Mouse (Mus musculus): ENCODE measurements around the gene Ube2f. TPM values are rescaled to one million over a fixed set of nuclear protein-coding genes. Genes with fewer than 3 reads are reported as not detected.

The Ube2f gene
- polyA plus RNA-seq (2015; fragmentation: Nextera tagmentation; extraction: Ambion mirVana): 40.5 and 56.4 TPM in 2 replicates

GRCm38 (mm10) chr1:91249564-91250414, at the start of gene Ube2f:
TSS of gene Ube2f (plus strand) at chr1:91250304.

DNA sequence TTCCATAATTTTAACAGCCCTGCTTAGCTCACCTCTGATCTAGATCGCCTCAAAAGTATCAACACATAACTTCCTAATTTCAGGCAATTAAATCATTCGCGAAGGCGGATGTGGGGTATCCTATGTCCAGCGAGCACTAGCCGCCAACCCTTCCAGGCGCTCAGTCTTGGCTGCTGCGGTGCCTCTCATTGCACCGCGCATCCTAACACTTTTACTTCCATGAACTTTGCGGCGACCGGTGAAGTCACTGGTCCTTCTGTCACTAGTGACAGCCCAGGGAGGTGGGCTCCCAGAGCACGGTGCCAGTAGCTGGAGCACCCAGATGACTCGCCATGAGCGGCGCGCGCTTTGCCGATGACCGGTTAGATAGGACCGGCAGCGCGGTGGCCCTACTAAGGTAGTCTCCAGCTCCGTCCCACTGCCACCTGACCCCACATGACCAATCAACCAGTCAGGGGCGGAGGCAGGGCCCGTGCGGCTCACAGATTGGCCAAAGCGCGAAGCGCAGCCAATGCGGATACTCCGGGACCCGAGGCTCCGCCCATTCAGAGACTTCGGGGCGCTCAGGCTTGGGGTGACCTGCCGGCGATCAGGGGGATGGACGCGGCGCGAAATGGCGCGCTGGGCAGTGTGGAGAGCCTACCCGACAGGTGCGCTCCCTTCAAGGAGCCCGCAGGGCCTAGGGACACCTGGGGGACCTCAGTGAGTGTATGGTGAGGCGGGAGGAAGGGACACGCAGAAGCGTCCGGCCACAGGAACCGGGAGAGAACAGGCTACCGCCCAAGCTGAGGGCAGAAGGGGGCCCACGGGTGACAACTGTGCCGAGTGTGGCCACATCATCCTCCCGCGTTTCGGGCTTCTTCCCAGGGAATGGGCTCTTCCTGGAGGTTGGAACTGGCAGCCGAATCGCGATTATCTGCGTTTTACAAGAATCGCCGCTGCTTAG, 48.0 kb downstream of the Ube2f start, which contains the start of gene Scly:
TSS of gene Scly (plus strand) at position 540 of the 946 bp plus-strand sequence.

GRCm38 (mm10) chr1:91321760-91322438, 71.8 kb downstream of the Ube2f start, which contains the start of gene Espnl:
TSS of gene Espnl (plus strand) at chr1:91322075.

Other genes with a start within 250 kb of the Ube2f start
- 0.39 and 0.44 TPM in 2 replicates for gene Rbm44, start 105.2 kb upstream of the Ube2f start, polyA plus RNA-seq (2015; fragmentation: Nextera tagmentation; extraction: Ambion mirVana)
- 12.2 and 16.5 TPM in 2 replicates for gene Ramp1, start 70.5 kb upstream of the Ube2f start, polyA plus RNA-seq (2015; fragmentation: Nextera tagmentation; extraction: Ambion mirVana)
- 6.5 and 8.3 TPM in 2 replicates for gene Scly, start 48.0 kb downstream of the Ube2f start, polyA plus RNA-seq (2015; fragmentation: Nextera tagmentation; extraction: Ambion mirVana)
- gene Espnl, start 71.8 kb downstream of the Ube2f start, polyA plus RNA-seq (2015; fragmentation: Nextera tagmentation; extraction: Ambion mirVana): 0.08 TPM in 1 of 2 replicates, not detected in the other
- 1.2 and 1.7 TPM in 2 replicates for gene Klhl30, start 100.7 kb downstream of the Ube2f start, polyA plus RNA-seq (2015; fragmentation: Nextera tagmentation; extraction: Ambion mirVana)
- 0.74 and 1.3 TPM in 2 replicates for gene Erfe, start 116.1 kb downstream of the Ube2f start, polyA plus RNA-seq (2015; fragmentation: Nextera tagmentation; extraction: Ambion mirVana)
- gene Ilkap, start 148.5 kb downstream of the Ube2f start, polyA plus RNA-seq (2015; fragmentation: Nextera tagmentation; extraction: Ambion mirVana): 91.5 and 98.8 TPM in 2 replicates
- gene Hes6, start 163.7 kb downstream of the Ube2f start, polyA plus RNA-seq (2015; fragmentation: Nextera tagmentation; extraction: Ambion mirVana): 75.6 and 122 TPM in 2 replicates
- 3.8 and 5.5 TPM in 2 replicates for gene Per2, start 209.0 kb downstream of the Ube2f start, polyA plus RNA-seq (2015; fragmentation: Nextera tagmentation; extraction: Ambion mirVana)
- gene Traf3ip1, start 244.3 kb downstream of the Ube2f start, polyA plus RNA-seq (2015; fragmentation: Nextera tagmentation; extraction: Ambion mirVana): 3.3 and 5.1 TPM in 2 replicates